Mouse (Mus musculus): ENCODE results near the gene Zkscan8. TPM values are rescaled to one million over a fixed set of nuclear protein-coding genes. Genes with fewer than 3 reads are reported as not detected.
"Not testable (repeated sequence)": the region's sequence is repeated elsewhere in the genome, so short reads cannot be mapped to it uniquely, and the experiment has no call there.

Zkscan8 gene
- polyA plus RNA-seq, 1 experiment from 2014 or later: 11.5 TPM

- H3K4me1 ChIP-seq (ENCODE audit: control insufficient read depth, insufficient read depth, low read length); H3K36me3 ChIP-seq (ENCODE audit: control insufficient read depth, insufficient read depth, low read length); H3K4me3 ChIP-seq (ENCODE audit: low read depth, low read length); H3K27ac ChIP-seq (ENCODE audit: low read length); ATAC-seq (ENCODE audit: insufficient number of reproducible peaks, insufficient read depth, low FRiP score, low read depth); H3K27me3 ChIP-seq (ENCODE audit: control insufficient read depth, insufficient read depth, low read length); H3K4me2 ChIP-seq (replicated peaks; ENCODE audit: low read depth, low read length); H3K9me3 ChIP-seq (ENCODE audit: control insufficient read depth, low read depth, low read length); H3K9ac ChIP-seq (replicated peaks; ENCODE audit: low read depth, low read length): not testable (repeated sequence)
- 94% methylated on average over 17 of the region's 17 CpGs for WGBS
Measured at GRCm38 (mm10) chr13:21501182-21501581, 29.7 kb downstream of the Zkscan8 start, which contains the start of gene Gm11273. Gene Gm11273 (minus strand): TSS chr13:21501418.

GRCm38 (mm10) chr13:21495080-21495479 lies 35.8 kb downstream of the Zkscan8 start, which contains the start of gene AK157302:
Gene AK157302 (plus strand): TSS chr13:21495223.
- no peak within 1 kb of the TSS for H3K4me3 ChIP-seq (ENCODE audit: low read depth, low read length)
- ATAC-seq (ENCODE audit: insufficient number of reproducible peaks, insufficient read depth, low FRiP score, low read depth): no peak
- H3K9ac ChIP-seq (replicated peaks; ENCODE audit: low read depth, low read length): no peak within 1 kb of the TSS
- no peaks in the 10 kb centered on the region for H3K9me3 ChIP-seq (ENCODE audit: control insufficient read depth, low read depth, low read length)
- 93% methylated on average over 21 of the region's 21 CpGs for WGBS
- H3K27me3 ChIP-seq (ENCODE audit: control insufficient read depth, insufficient read depth, low read length): no peaks in the 10 kb centered on the region
- no peak within 1 kb of the TSS for H3K4me2 ChIP-seq (replicated peaks; ENCODE audit: low read depth, low read length)
- no peak within 1 kb of the TSS for H3K27ac ChIP-seq (ENCODE audit: low read length)
- H3K36me3 ChIP-seq (ENCODE audit: control insufficient read depth, insufficient read depth, low read length): no peaks in the 10 kb centered on the region
- H3K4me1 ChIP-seq (ENCODE audit: control insufficient read depth, insufficient read depth, low read length): no peaks in the 10 kb centered on the region

GRCm38 (mm10) chr13:21492847-21493246 lies 38.1 kb downstream of the Zkscan8 start:
- ATAC-seq (ENCODE audit: insufficient number of reproducible peaks, insufficient read depth, low FRiP score, low read depth): no peak
- H3K9me3 ChIP-seq (ENCODE audit: control insufficient read depth, low read depth, low read length): no peaks in the 10 kb centered on the region
- 94% methylated on average over 5 of the region's 5 CpGs for WGBS
- no peak overlapping the region for H3K4me2 ChIP-seq (replicated peaks; ENCODE audit: low read depth, low read length)
- no peak overlapping the region for H3K4me3 ChIP-seq (ENCODE audit: low read depth, low read length)
- no peak overlapping the region for H3K27ac ChIP-seq (ENCODE audit: low read length)
- no peaks in the 10 kb centered on the region for H3K27me3 ChIP-seq (ENCODE audit: control insufficient read depth, insufficient read depth, low read length)
- no peaks in the 10 kb centered on the region for H3K4me1 ChIP-seq (ENCODE audit: control insufficient read depth, insufficient read depth, low read length)
- no peaks in the 10 kb centered on the region for H3K36me3 ChIP-seq (ENCODE audit: control insufficient read depth, insufficient read depth, low read length)
- no peak overlapping the region for H3K9ac ChIP-seq (replicated peaks; ENCODE audit: low read depth, low read length)

GRCm38 (mm10) chr13:21486881-21487280 lies 44.0 kb downstream of the Zkscan8 start:
- Histone ChIP-seq H3K27ac (ENCODE audit: low read length) (no peak overlapping the region), H3K27me3 (ENCODE audit: control insufficient read depth, insufficient read depth, low read length) (no peaks in the 10 kb centered on the region)
- no peak for ATAC-seq (ENCODE audit: insufficient number of reproducible peaks, insufficient read depth, low FRiP score, low read depth)

GRCm38 (mm10) chr13:21478759-21479670 lies 51.9 kb downstream of the Zkscan8 start, which contains the start of the genes Zkscan4 and Gm10065:
Gene Zkscan4 (plus strand): TSS chr13:21478907.
Gene Gm10065 (minus strand): TSS chr13:21479441.
- Histone ChIP-seq H3K9ac (replicated peaks; ENCODE audit: low read depth, low read length) (peak within 1 kb of the TSS; percentile 34; the same call in 1 of the 2 replicates), H3K4me2 (replicated peaks; ENCODE audit: low read depth, low read length) (peak within 1 kb of the TSS; percentile 53), H3K27ac (ENCODE audit: low read length) (peak within 1 kb of the TSS; percentile 53; the same call in 1 of the 2 replicates), H3K4me3 (ENCODE audit: low read depth, low read length) (peak within 1 kb of the TSS; percentile 44)
- H3K9me3 ChIP-seq (ENCODE audit: control insufficient read depth, low read depth, low read length); H3K27me3 ChIP-seq (ENCODE audit: control insufficient read depth, insufficient read depth, low read length); H3K4me1 ChIP-seq (ENCODE audit: control insufficient read depth, insufficient read depth, low read length); H3K36me3 ChIP-seq (ENCODE audit: control insufficient read depth, insufficient read depth, low read length): not testable (repeated sequence)
- WGBS: 4% methylated on average over 31 of the region's 31 CpGs
- ATAC-seq (ENCODE audit: insufficient number of reproducible peaks, insufficient read depth, low FRiP score, low read depth): peak; percentile 74; the same call in 1 of the 2 replicates

More at GRCm38 (mm10) chr13:21486881-21487280, 44.0 kb downstream of the Zkscan8 start:
- H3K4me2 ChIP-seq (replicated peaks; ENCODE audit: low read depth, low read length): no peak overlapping the region
- H3K9ac ChIP-seq (replicated peaks; ENCODE audit: low read depth, low read length): no peak overlapping the region
- H3K36me3 ChIP-seq (ENCODE audit: control insufficient read depth, insufficient read depth, low read length): peaks cover 6% of the 10 kb centered on the region
- no peaks in the 10 kb centered on the region; the same call in 1 of the 2 replicates for H3K9me3 ChIP-seq (ENCODE audit: control insufficient read depth, low read depth, low read length)
- 85% methylated on average over 1 of the region's 1 CpGs for WGBS
- H3K4me3 ChIP-seq (ENCODE audit: low read depth, low read length): no peak overlapping the region
- no peaks in the 10 kb centered on the region for H3K4me1 ChIP-seq (ENCODE audit: control insufficient read depth, insufficient read depth, low read length)

- no peaks in the 10 kb centered on the region for H3K27me3 ChIP-seq (ENCODE audit: control insufficient read depth, insufficient read depth, low read length)
- no peak overlapping the region for H3K9ac ChIP-seq (replicated peaks; ENCODE audit: low read depth, low read length)
- no peak overlapping the region for H3K27ac ChIP-seq (ENCODE audit: low read length)
- no peak overlapping the region for H3K4me3 ChIP-seq (ENCODE audit: low read depth, low read length)
- WGBS: 35% methylated on average over 4 of the region's 4 CpGs
- H3K4me2 ChIP-seq (replicated peaks; ENCODE audit: low read depth, low read length): no peak overlapping the region
- ATAC-seq (ENCODE audit: insufficient number of reproducible peaks, insufficient read depth, low FRiP score, low read depth): no peak
- H3K4me1 ChIP-seq (ENCODE audit: control insufficient read depth, insufficient read depth, low read length): no peaks in the 10 kb centered on the region
- no peaks in the 10 kb centered on the region for H3K9me3 ChIP-seq (ENCODE audit: control insufficient read depth, low read depth, low read length)
- H3K36me3 ChIP-seq (ENCODE audit: control insufficient read depth, insufficient read depth, low read length): no peaks in the 10 kb centered on the region
Measured at GRCm38 (mm10) chr13:21472427-21472826, 58.5 kb downstream of the Zkscan8 start.

- no peaks in the 10 kb centered on the region for H3K4me1 ChIP-seq (ENCODE audit: control insufficient read depth, insufficient read depth, low read length)
- no peaks in the 10 kb centered on the region for H3K36me3 ChIP-seq (ENCODE audit: control insufficient read depth, insufficient read depth, low read length)
- H3K9ac ChIP-seq (replicated peaks; ENCODE audit: low read depth, low read length): no peak overlapping the region
- H3K4me2 ChIP-seq (replicated peaks; ENCODE audit: low read depth, low read length): peak overlapping the region; percentile 88; the same call in 1 of the 2 replicates
- ATAC-seq (ENCODE audit: insufficient number of reproducible peaks, insufficient read depth, low FRiP score, low read depth): no peak
- no peak overlapping the region for H3K4me3 ChIP-seq (ENCODE audit: low read depth, low read length)
- 37% methylated on average over 9 of the region's 9 CpGs for WGBS
- no peaks in the 10 kb centered on the region for H3K9me3 ChIP-seq (ENCODE audit: control insufficient read depth, low read depth, low read length)
- H3K27me3 ChIP-seq (ENCODE audit: control insufficient read depth, insufficient read depth, low read length): no peaks in the 10 kb centered on the region
- no peak overlapping the region for H3K27ac ChIP-seq (ENCODE audit: low read length)
Measured at GRCm38 (mm10) chr13:21469097-21469496, 61.8 kb downstream of the Zkscan8 start.

- Histone ChIP-seq H3K9me3 (ENCODE audit: control insufficient read depth, low read depth, low read length) (no peaks in the 10 kb centered on the region), H3K4me3 (ENCODE audit: low read depth, low read length) (peak within 1 kb of the TSS; percentile 56), H3K36me3 (ENCODE audit: control insufficient read depth, insufficient read depth, low read length) (no peaks in the 10 kb centered on the region), H3K27ac (ENCODE audit: low read length) (no peak within 1 kb of the TSS), H3K4me1 (ENCODE audit: control insufficient read depth, insufficient read depth, low read length) (no peaks in the 10 kb centered on the region), H3K9ac (replicated peaks; ENCODE audit: low read depth, low read length) (peak within 1 kb of the TSS; percentile 64), H3K4me2 (replicated peaks; ENCODE audit: low read depth, low read length) (peak within 1 kb of the TSS; percentile 88), H3K27me3 (ENCODE audit: control insufficient read depth, insufficient read depth, low read length) (no peaks in the 10 kb centered on the region)
- peak; percentile 99 for ATAC-seq (ENCODE audit: insufficient number of reproducible peaks, insufficient read depth, low FRiP score, low read depth)
- under 1% methylated on average over 54 of the region's 54 CpGs for WGBS
Measured at GRCm38 (mm10) chr13:21468061-21469019, 62.6 kb downstream of the Zkscan8 start, which contains the start of gene Nkapl. Gene Nkapl (minus strand): TSS chr13:21468509.

Measured in stomach, embryonic 14.5 days (tissue).